Mouse (Mus musculus) liver, embryonic 14.5 days (tissue): ENCODE measurements around the gene Pnpla7.

Experiments
- CTCF ChIP-seq: IDR thresholded peaks from 2 replicates; pipeline ENCODE4 v1.5.1; 2016; ENCODE audit warnings: antibody characterized with exemption, low read depth, control low read depth
- EP300 ChIP-seq: IDR thresholded peaks from 2 replicates; pipeline ENCODE4 v1.6.1; 2016; ENCODE audit warnings: antibody characterized with exemption, low read depth

GRCm38 (mm10) chr2:25025109-25025508, 49.3 kb downstream of the Pnpla7 start:
- TF ChIP-seq CTCF (no peak), EP300 (no peak)
